Mouse (Mus musculus): ENCODE data around the gene Gm49673. TPM values are rescaled to one million over a fixed set of nuclear protein-coding genes. Genes with fewer than 3 reads are reported as not detected.
"Not testable (repeated sequence)": the region's sequence is repeated elsewhere in the genome, so short reads cannot be mapped to it uniquely, and the experiment has no call there.

The Gm49673 gene
- polyA plus RNA-seq, 1 experiment from 2014 or later = not detected

DNA sequence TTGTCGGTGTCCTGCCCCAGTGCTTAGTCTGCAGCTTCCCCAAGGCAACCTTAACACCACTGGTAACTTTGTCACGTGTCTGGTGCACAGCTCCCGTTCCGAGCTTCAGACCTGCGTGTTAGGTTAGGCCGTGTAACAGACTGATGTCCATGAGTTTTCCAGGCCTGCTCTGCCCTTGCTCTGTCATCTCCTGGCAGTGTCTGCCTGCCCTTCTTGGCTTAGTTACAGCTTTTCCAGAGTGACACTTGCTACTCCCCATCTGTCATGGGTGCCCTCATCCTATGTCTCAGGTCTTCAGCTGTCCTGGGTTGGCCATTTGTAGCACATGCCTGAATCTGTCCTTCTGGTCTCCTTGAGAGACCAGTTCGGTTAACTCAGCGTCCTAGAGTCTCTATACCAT, 19.8 kb upstream of the Gm49673 start:
- 90% methylated on average over 6 of the region's 8 CpGs for WGBS
- not testable (repeated sequence) for H3K4me2 ChIP-seq (ENCODE audit: low read depth, low read length, severe bottlenecking); DNase-seq (ENCODE audit: low spot score); H3K4me3 ChIP-seq (ENCODE audit: low read depth, low read length); H3K9ac ChIP-seq (ENCODE audit: low read length); H3K4me1 ChIP-seq (replicated peaks; ENCODE audit: control insufficient read depth, insufficient read depth, low read length); H3K27me3 ChIP-seq (ENCODE audit: control insufficient read depth, insufficient read depth, low read length); ATAC-seq (replicated peaks; ENCODE audit: low FRiP score); H3K27ac ChIP-seq (ENCODE audit: low read depth, low read length); H3K36me3 ChIP-seq (ENCODE audit: control insufficient read depth, insufficient read depth, low read length); H3K9me3 ChIP-seq (ENCODE audit: control insufficient read depth, low read length)

- DNase-seq (ENCODE audit: low spot score); H3K27ac ChIP-seq (ENCODE audit: low read depth, low read length); ATAC-seq (replicated peaks; ENCODE audit: low FRiP score); H3K36me3 ChIP-seq (ENCODE audit: control insufficient read depth, insufficient read depth, low read length); H3K27me3 ChIP-seq (ENCODE audit: control insufficient read depth, insufficient read depth, low read length); H3K9me3 ChIP-seq (ENCODE audit: control insufficient read depth, low read length); H3K4me1 ChIP-seq (replicated peaks; ENCODE audit: control insufficient read depth, insufficient read depth, low read length); H3K9ac ChIP-seq (ENCODE audit: low read length): not testable (repeated sequence)
- Histone ChIP-seq H3K4me3 (ENCODE audit: low read depth, low read length) (peak overlapping the region; percentile 43; the same call in 1 of the 2 replicates), H3K4me2 (ENCODE audit: low read depth, low read length, severe bottlenecking) (peak overlapping the region; percentile 38)
- WGBS = 58% methylated on average over 2 of the region's 3 CpGs
These were observed 18.9 kb upstream of the Gm49673 start for GRCm38 (mm10) chr17:8166454-8166853.

GRCm38 (mm10) chr17:8165977-8166376, 18.4 kb upstream of the Gm49673 start:
- Histone ChIP-seq H3K9ac (ENCODE audit: low read length) (peak overlapping the region; percentile 32; the same call in 1 of the 2 replicates), H3K4me2 (ENCODE audit: low read depth, low read length, severe bottlenecking) (peak overlapping the region; percentile 38), H3K4me3 (ENCODE audit: low read depth, low read length) (peak overlapping the region; percentile 43)
- not testable (repeated sequence) for DNase-seq (ENCODE audit: low spot score); H3K4me1 ChIP-seq (replicated peaks; ENCODE audit: control insufficient read depth, insufficient read depth, low read length); H3K27me3 ChIP-seq (ENCODE audit: control insufficient read depth, insufficient read depth, low read length); H3K9me3 ChIP-seq (ENCODE audit: control insufficient read depth, low read length); H3K27ac ChIP-seq (ENCODE audit: low read depth, low read length); H3K36me3 ChIP-seq (ENCODE audit: control insufficient read depth, insufficient read depth, low read length); ATAC-seq (replicated peaks; ENCODE audit: low FRiP score)
- 1% methylated on average over 11 of the region's 11 CpGs for WGBS

DNA sequence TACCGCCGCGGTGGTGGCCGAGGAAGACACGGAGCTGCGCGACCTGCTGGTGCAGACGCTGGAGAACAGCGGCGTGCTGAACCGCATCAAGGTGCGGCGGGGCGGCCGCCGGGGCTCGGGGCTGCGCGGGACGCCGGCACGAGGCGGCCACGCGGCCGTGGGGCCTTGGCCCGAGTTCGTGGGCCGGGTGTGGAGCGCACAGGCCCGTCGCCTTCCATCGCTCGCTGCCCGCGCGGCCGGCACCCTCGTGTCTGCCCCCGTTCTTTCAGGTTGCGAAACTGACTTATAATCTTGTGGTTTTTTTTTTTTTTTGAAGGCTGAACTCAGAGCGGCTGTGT, 18.0 kb upstream of the Gm49673 start:
- H3K4me2 ChIP-seq (ENCODE audit: low read depth, low read length, severe bottlenecking); H3K4me1 ChIP-seq (replicated peaks; ENCODE audit: control insufficient read depth, insufficient read depth, low read length); ATAC-seq (replicated peaks; ENCODE audit: low FRiP score); H3K36me3 ChIP-seq (ENCODE audit: control insufficient read depth, insufficient read depth, low read length); H3K9me3 ChIP-seq (ENCODE audit: control insufficient read depth, low read length); H3K27me3 ChIP-seq (ENCODE audit: control insufficient read depth, insufficient read depth, low read length); H3K27ac ChIP-seq (ENCODE audit: low read depth, low read length): not testable (repeated sequence)
- peak overlapping the region; percentile 43 for H3K4me3 ChIP-seq (ENCODE audit: low read depth, low read length)
- peak; percentile 61 for DNase-seq (ENCODE audit: low spot score)
- WGBS = under 1% methylated on average over 37 of the region's 42 CpGs
- H3K9ac ChIP-seq (ENCODE audit: low read length) = peak overlapping the region; percentile 49

- H3K4me3 ChIP-seq (ENCODE audit: low read depth, low read length) = peak within 1 kb of the TSS; percentile 43
- H3K36me3 ChIP-seq (ENCODE audit: control insufficient read depth, insufficient read depth, low read length); H3K27ac ChIP-seq (ENCODE audit: low read depth, low read length); DNase-seq (ENCODE audit: low spot score); H3K9me3 ChIP-seq (ENCODE audit: control insufficient read depth, low read length); H3K27me3 ChIP-seq (ENCODE audit: control insufficient read depth, insufficient read depth, low read length); H3K4me1 ChIP-seq (replicated peaks; ENCODE audit: control insufficient read depth, insufficient read depth, low read length): not testable (repeated sequence)
- 2% methylated on average over 13 of the region's 55 CpGs for WGBS
- peak within 1 kb of the TSS; percentile 49 for H3K9ac ChIP-seq (ENCODE audit: low read length)
- ATAC-seq (replicated peaks; ENCODE audit: low FRiP score) = peak; percentile 97
- peak within 1 kb of the TSS; percentile 38 for H3K4me2 ChIP-seq (ENCODE audit: low read depth, low read length, severe bottlenecking)
These were observed 17.4 kb upstream of the Gm49673 start, which contains the start of gene Fgfr1op for GRCm38 (mm10) chr17:8164701-8165607. TSS of gene Fgfr1op (plus strand) at chr17:8165501.

- not testable (repeated sequence) for DNase-seq (ENCODE audit: low spot score)
These were observed 13.4 kb upstream of the Gm49673 start for GRCm38 (mm10) chr17:8160969-8161368.

GRCm38 (mm10) chr17:8158627-8159026, 11.0 kb upstream of the Gm49673 start:
- not testable (repeated sequence) for H3K9ac ChIP-seq (ENCODE audit: low read length); DNase-seq (ENCODE audit: low spot score); ATAC-seq (replicated peaks; ENCODE audit: low FRiP score); H3K36me3 ChIP-seq (ENCODE audit: control insufficient read depth, insufficient read depth, low read length); H3K27ac ChIP-seq (ENCODE audit: low read depth, low read length); H3K4me1 ChIP-seq (replicated peaks; ENCODE audit: control insufficient read depth, insufficient read depth, low read length); H3K27me3 ChIP-seq (ENCODE audit: control insufficient read depth, insufficient read depth, low read length); H3K9me3 ChIP-seq (ENCODE audit: control insufficient read depth, low read length); H3K4me2 ChIP-seq (ENCODE audit: low read depth, low read length, severe bottlenecking); H3K4me3 ChIP-seq (ENCODE audit: low read depth, low read length)
- no CpG with 5 or more reads among the region's 1 CpGs for WGBS

More at GRCm38 (mm10) chr17:8160969-8161368, 13.4 kb upstream of the Gm49673 start:
- not testable (repeated sequence) for H3K4me3 ChIP-seq (ENCODE audit: low read depth, low read length); H3K27me3 ChIP-seq (ENCODE audit: control insufficient read depth, insufficient read depth, low read length); H3K27ac ChIP-seq (ENCODE audit: low read depth, low read length); H3K4me2 ChIP-seq (ENCODE audit: low read depth, low read length, severe bottlenecking); H3K4me1 ChIP-seq (replicated peaks; ENCODE audit: control insufficient read depth, insufficient read depth, low read length); H3K36me3 ChIP-seq (ENCODE audit: control insufficient read depth, insufficient read depth, low read length); ATAC-seq (replicated peaks; ENCODE audit: low FRiP score); H3K9ac ChIP-seq (ENCODE audit: low read length); H3K9me3 ChIP-seq (ENCODE audit: control insufficient read depth, low read length)
- WGBS = 31% methylated on average over 2 of the region's 3 CpGs

- H3K9ac ChIP-seq (ENCODE audit: low read length); H3K27ac ChIP-seq (ENCODE audit: low read depth, low read length); H3K9me3 ChIP-seq (ENCODE audit: control insufficient read depth, low read length); H3K27me3 ChIP-seq (ENCODE audit: control insufficient read depth, insufficient read depth, low read length); H3K36me3 ChIP-seq (ENCODE audit: control insufficient read depth, insufficient read depth, low read length); ATAC-seq (replicated peaks; ENCODE audit: low FRiP score); H3K4me1 ChIP-seq (replicated peaks; ENCODE audit: control insufficient read depth, insufficient read depth, low read length); H3K4me2 ChIP-seq (ENCODE audit: low read depth, low read length, severe bottlenecking); H3K4me3 ChIP-seq (ENCODE audit: low read depth, low read length); DNase-seq (ENCODE audit: low spot score): not testable (repeated sequence)
- whole genome bisulfite sequencing = no CpG with 5 or more reads among the region's 8 CpGs
These were observed 8.4 kb upstream of the Gm49673 start for GRCm38 (mm10) chr17:8155982-8156381.

- not testable (repeated sequence) for H3K4me2 ChIP-seq (ENCODE audit: low read depth, low read length, severe bottlenecking); H3K9me3 ChIP-seq (ENCODE audit: control insufficient read depth, low read length); H3K4me1 ChIP-seq (replicated peaks; ENCODE audit: control insufficient read depth, insufficient read depth, low read length); H3K27ac ChIP-seq (ENCODE audit: low read depth, low read length); DNase-seq (ENCODE audit: low spot score); H3K27me3 ChIP-seq (ENCODE audit: control insufficient read depth, insufficient read depth, low read length); H3K9ac ChIP-seq (ENCODE audit: low read length); H3K36me3 ChIP-seq (ENCODE audit: control insufficient read depth, insufficient read depth, low read length); H3K4me3 ChIP-seq (ENCODE audit: low read depth, low read length); ATAC-seq (replicated peaks; ENCODE audit: low FRiP score)
- WGBS = 78% methylated on average over 7 of the region's 7 CpGs
These were observed 7.4 kb upstream of the Gm49673 start for GRCm38 (mm10) chr17:8155010-8155409.
